Mouse (Mus musculus) liver, postnatal 0 days (tissue): Measurements from ENCODE around the gene Gstm3.

Experiments
- CTCF ChIP-seq: sonication (generic); IDR thresholded peaks from 2 replicates; pipeline ENCODE4 v1.5.1; 2016; ENCODE audit warnings: antibody characterized with exemption, low read depth
- EP300 ChIP-seq: IDR thresholded peaks from 2 replicates; pipeline ENCODE4 v1.6.1; 2016; ENCODE audit warnings: antibody characterized with exemption, low read depth, mild to moderate bottlenecking

GRCm38 (mm10) chr3:107965592-107965991, 3.5 kb downstream of the Gstm3 start:
- TF ChIP-seq CTCF (no peak), EP300 (no peak)
